Mouse (Mus musculus) urinary bladder, adult 18-20 months (tissue): ENCODE measurements around the gene Gm19426.
"Not testable (repeated sequence)": the region's sequence is repeated elsewhere in the genome, so short reads cannot be mapped to it uniquely, and the experiment has no call there.

Experiments used
- DNase-seq, 2 experiments: peaks; one replicate each; pipeline ENCODE4 v3.0.0; 2022; ENCODE audit warnings: low spot score in 2 of 2, mixed read lengths in 2 of 2

The Gm19426 gene

GRCm38 (mm10) chr2:84750115-84750514, 6.7 kb upstream of the Gm19426 start:
- no peak for DNase-seq

DNA sequence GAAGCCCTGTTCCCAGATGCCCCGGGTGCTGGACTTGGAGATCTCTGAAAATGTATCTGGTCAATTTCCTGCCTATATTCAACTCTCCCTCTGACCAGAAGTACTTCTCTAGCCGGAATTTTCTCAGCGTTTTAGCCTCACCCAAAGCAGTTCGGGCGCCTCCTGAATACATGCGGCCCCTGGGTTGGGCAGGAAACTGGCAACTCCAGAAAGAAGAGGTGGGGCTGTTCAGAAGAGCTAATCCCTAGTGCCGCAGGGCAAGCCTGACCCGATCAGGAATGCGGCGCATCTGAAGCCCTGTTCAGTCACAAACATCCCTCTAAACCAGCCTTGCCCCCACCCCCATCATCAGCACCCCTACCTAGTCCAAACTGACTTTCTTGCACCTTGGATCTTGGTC, 671 bp upstream of the Gm19426 start:
- no peak for DNase-seq

GRCm38 (mm10) chr2:84742451-84743283, 788 bp downstream of the Gm19426 start:
- no peak for DNase-seq

DNA sequence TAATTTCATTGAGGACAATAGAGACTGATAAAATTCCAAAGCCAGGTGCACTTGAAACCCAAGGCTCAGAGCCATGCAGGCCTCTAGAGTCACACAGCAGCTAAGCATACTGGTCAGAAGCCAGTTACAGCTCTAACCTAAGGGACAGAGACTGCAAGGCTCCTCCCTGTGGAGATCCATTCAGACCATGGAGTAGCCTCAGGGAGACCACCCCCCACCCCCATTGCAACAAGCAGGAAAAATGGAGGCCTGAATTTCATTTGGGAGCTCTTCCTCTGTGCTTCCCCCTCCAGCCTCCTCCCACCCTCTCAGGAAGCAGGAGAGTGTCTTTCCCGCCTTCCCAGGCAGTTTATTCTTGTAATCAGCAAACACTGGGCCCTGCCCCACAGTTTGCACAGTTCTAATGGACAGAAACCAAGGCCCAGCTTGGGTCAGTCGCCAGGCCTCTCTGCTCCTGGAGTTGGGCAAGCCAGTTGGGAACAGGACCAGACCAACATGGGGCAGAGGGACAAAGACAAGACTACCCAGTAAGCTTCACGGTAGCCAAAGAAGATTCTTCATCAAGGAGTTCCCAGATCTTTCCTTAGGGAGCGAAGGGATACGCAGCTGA, 1.5 kb downstream of the Gm19426 start:
- DNase-seq, result no peak

- no peak for DNase-seq
Measured at GRCm38 (mm10) chr2:84740608-84741333, 2.7 kb downstream of the Gm19426 start.

GRCm38 (mm10) chr2:84738271-84738911, 5.1 kb downstream of the Gm19426 start:
- no peak for DNase-seq

GRCm38 (mm10) chr2:84737451-84737925, 6.0 kb downstream of the Gm19426 start:
- DNase-seq, result no peak

DNA sequence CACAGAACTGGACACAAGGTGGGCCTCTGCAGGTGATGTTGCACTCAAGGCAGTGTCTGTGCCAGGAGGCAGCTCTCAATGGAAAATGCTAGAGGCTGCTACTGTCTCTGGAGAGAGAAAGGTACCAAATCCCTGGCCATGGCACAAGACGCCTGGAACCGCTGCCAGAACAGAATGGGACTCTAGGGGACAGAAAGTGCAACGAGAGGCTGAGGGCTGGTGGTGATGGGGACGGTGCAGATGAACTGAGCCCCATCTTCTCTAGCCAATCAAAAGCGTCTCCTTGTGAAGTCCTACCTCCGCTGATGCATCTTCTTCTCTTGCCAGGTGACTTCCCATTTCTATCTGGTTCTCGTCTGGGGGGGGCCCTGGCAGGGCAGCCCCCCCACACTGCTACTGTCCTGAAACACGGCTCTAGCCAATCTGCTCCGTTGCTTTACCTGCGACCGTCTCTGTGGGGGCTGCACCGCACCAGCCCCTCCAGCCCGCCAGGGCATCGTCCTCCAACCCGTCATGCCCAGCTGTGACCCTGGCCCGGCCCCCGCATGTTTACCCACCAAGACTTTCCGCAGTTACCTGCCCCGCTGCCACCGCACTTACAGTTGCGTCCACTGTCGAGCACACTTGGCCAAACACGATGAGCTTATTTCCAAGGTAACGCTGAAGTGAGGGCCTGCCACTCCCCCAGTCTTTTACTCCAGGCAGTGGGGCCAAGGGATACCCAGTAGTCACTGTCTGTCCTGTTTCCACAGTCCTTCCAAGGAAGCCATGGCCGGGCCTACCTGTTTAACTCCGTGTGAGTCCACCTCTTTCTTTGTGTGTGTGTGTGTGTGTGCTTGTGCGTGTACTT, 6.9 kb downstream of the Gm19426 start:
- DNase-seq, result no peak

- no peak for DNase-seq
Measured at GRCm38 (mm10) chr2:84735346-84735920, 8.0 kb downstream of the Gm19426 start.

GRCm38 (mm10) chr2:84734919-84735318, 8.5 kb downstream of the Gm19426 start:
- DNase-seq, result no peak

- DNase-seq, result no peak
Measured at GRCm38 (mm10) chr2:84734351-84734864, 9.0 kb downstream of the Gm19426 start.

- DNase-seq, result peak in 1 of 2 experiments; percentile 56
Measured at GRCm38 (mm10) chr2:84733579-84734300, 9.7 kb downstream of the Gm19426 start, which contains the start of gene Ypel4. Ypel4 (plus strand) TSS chr2:84734058.

GRCm38 (mm10) chr2:84732394-84732793, 11.1 kb downstream of the Gm19426 start:
- DNase-seq, result no peak

- no peak for DNase-seq
Measured at GRCm38 (mm10) chr2:84731206-84731605, 12.2 kb downstream of the Gm19426 start.

DNA sequence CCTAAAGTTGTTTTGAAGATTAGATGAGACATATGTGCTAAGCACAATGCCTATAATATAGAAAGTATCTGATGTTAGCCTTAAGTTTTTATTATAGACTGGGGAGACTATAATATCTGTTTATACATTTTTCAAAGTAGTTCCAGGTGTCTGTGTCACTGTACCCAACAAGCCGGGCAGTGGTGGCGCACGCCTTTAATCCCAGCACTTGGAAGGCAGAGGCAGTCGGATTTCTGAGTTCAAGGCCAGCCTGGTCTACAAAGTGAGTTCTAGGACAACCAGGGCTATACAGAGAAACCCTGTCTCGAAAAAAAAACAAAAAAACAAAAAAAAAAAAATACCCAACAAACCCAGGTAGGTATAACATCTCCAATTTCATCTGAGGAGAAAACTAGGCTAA, 15.3 kb downstream of the Gm19426 start:
- not testable (repeated sequence) for DNase-seq

- peak; percentile 88 to 94 for DNase-seq
Measured at GRCm38 (mm10) chr2:84727172-84727858, 16.1 kb downstream of the Gm19426 start, which contains the start of gene Clp1. Clp1 (minus strand) TSS chr2:84727350.

DNA sequence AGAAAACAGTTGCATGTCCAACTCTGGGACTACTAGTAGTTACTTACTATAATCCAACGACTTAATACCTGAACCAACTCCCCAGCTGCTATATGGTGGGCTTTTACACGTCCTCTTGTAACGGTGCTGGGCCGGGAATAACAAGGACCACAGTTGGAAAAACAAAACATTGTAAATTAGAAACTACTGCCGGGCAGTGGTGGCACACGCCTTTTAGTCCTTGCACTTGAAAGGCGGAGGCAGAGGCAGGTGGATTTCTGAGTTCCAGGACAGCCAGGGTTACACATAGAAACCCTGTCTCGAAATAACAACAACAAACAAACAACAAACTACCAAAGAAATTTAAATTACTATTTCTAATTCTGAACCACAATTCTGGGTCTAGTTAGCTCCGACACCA, 16.7 kb downstream of the Gm19426 start:
- DNase-seq, result no peak

GRCm38 (mm10) chr2:84725770-84726169, 17.7 kb downstream of the Gm19426 start:
- DNase-seq, result no peak

DNA sequence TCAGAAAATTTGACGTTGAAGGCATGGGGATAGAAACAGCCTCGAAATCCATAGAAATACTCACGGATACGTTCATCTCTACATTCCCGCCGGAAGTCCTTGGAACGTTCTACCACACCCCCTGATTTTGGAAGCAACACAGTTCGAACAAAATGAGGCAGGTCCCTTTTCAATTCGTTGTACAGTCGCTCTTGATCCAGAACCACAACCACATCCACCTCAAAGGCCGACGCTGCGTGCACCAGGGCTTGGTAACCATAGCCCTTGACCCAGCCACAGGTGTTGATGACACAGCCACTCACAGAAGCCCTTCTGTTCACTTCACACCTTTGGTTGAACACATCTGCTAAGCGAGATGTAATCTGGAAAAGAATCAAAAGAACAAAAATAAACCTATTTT, 19.6 kb downstream of the Gm19426 start:
- no peak for DNase-seq
